Mouse (Mus musculus) natural killer cell, adult 2 months (primary cell): ENCODE measurements around the gene Pimreg.

Experiments used
- DNase-seq, 2 experiments: peaks; one replicate each; pipeline ENCODE4 v3.0.0; 2022; ENCODE audit warnings: low spot score in 2 of 2

Pimreg gene

GRCm38 (mm10) chr11:72065103-72065502 lies 23.3 kb downstream of the Pimreg start:
- no peak for DNase-seq

- no peak for DNase-seq
Measured at GRCm38 (mm10) chr11:72066330-72066729, 24.5 kb downstream of the Pimreg start.

GRCm38 (mm10) chr11:72067326-72067725 lies 25.5 kb downstream of the Pimreg start:
- DNase-seq, result no peak

GRCm38 (mm10) chr11:72068026-72068425 lies 26.2 kb downstream of the Pimreg start:
- no peak for DNase-seq

- no peak for DNase-seq
Measured at GRCm38 (mm10) chr11:72070733-72071132, 28.9 kb downstream of the Pimreg start.

GRCm38 (mm10) chr11:72072331-72072905 lies 30.6 kb downstream of the Pimreg start:
- no peak for DNase-seq

GRCm38 (mm10) chr11:72074230-72074629 lies 32.4 kb downstream of the Pimreg start:
- no peak for DNase-seq

- DNase-seq, result no peak
Measured at GRCm38 (mm10) chr11:72078056-72078455, 36.2 kb downstream of the Pimreg start.

- no peak for DNase-seq
Measured at GRCm38 (mm10) chr11:72078647-72079046, 36.8 kb downstream of the Pimreg start.

GRCm38 (mm10) chr11:72080461-72080860 lies 38.6 kb downstream of the Pimreg start:
- no peak for DNase-seq

GRCm38 (mm10) chr11:72082601-72083000 lies 40.8 kb downstream of the Pimreg start:
- no peak for DNase-seq

GRCm38 (mm10) chr11:72084337-72084736 lies 42.5 kb downstream of the Pimreg start:
- no peak for DNase-seq

GRCm38 (mm10) chr11:72086251-72087046 lies 44.6 kb downstream of the Pimreg start:
- DNase-seq, result no peak

- DNase-seq, result no peak
Measured at GRCm38 (mm10) chr11:72092390-72092789, 50.6 kb downstream of the Pimreg start.

- DNase-seq, result no peak
Measured at GRCm38 (mm10) chr11:72094442-72094841, 52.6 kb downstream of the Pimreg start.

- no peak for DNase-seq
Measured at GRCm38 (mm10) chr11:72095994-72096393, 54.2 kb downstream of the Pimreg start.
